Mouse (Mus musculus): ENCODE measurements around the gene Vpreb1. TPM values are rescaled to one million over a fixed set of nuclear protein-coding genes. Genes with fewer than 3 reads are reported as not detected.

Gene Vpreb1
- polyA plus RNA-seq (2014; fragmentation: Nextera tagmentation; extraction: Ambion mirVana), result 2.2 and 2.3 TPM in 2 replicates

DNA sequence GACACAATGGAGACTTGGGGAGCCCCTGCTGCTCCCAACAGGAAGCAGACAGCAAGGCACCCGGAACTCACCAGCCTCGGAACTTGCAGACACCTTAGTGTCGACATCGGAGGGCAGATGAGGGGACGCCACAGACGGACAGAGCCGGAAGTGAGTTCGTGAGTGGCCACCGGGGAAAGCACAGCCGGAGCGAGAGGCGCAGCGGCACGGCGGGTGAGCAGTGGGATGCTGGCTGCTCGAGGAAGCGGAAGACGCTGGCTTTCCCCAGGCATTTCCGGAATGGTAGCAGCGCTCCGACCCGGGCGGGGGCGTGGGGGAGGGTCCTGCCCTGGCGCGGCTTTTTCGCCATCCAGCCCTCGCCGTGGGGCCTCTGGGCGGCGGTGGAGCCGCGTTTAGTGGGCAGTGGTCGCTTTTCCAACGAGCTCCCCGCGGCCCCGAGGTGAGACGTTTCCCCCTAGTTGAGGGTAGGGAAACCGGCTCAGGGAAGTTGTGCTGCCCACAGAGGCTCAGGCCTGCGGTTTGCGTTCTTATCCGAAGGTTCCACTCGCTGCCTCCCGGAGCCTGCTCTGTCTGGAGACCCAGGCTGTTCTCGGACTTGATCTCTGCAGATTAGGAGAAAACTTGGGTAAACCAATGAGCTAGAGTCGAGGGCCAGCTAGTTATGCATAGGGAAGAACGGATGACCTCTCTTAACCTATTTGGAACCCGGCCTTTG is at the start of gene Vpreb1, which contains the start of gene Top3b:
Vpreb1 (minus strand) TSS at position 227 of the 715 bp plus-strand sequence.
Top3b (plus strand) TSS at position 120 of the 715 bp plus-strand sequence.
- Histone ChIP-seq H3K4me1 (ENCODE audit: control insufficient read depth, insufficient read depth, low read length) (peaks cover 7% of the 10 kb centered on the region; the same call in 1 of the 2 replicates), H3K36me3 (ENCODE audit: control insufficient read depth, insufficient read depth, low read length) (peaks cover 2% of the 10 kb centered on the region; the same call in 1 of the 2 replicates), H3K9me3 (replicated peaks; ENCODE audit: control insufficient read depth, low read length) (peaks cover 1% of the 10 kb centered on the region; the same call in 1 of the 2 replicates), H3K27me3 (replicated peaks; ENCODE audit: control insufficient read depth, insufficient read depth, low read length) (no peaks in the 10 kb centered on the region), H3K27ac (ENCODE audit: low read depth, low read length) (peak within 1 kb of the TSS; percentile 92), H3K4me2 (ENCODE audit: low read length) (peak within 1 kb of the TSS; percentile 62), H3K4me3 (ENCODE audit: low read depth, low read length) (peak within 1 kb of the TSS; percentile 71), H3K9ac (ENCODE audit: low read length) (peak within 1 kb of the TSS; percentile 74)
- WGBS, result under 1% methylated on average over 49 of the region's 49 CpGs
- ATAC-seq (peak; percentile 97), DNase-seq (ENCODE audit: low spot score) (peak; percentile 96)

GRCm38 (mm10) chr16:16918441-16919117 is 47.9 kb upstream of the Vpreb1 start:
- no peak for ATAC-seq
- 93% methylated on average over 7 of the region's 7 CpGs for WGBS

GRCm38 (mm10) chr16:16913440-16913839 is 42.8 kb upstream of the Vpreb1 start:
- WGBS, result 91% methylated on average over 1 of the region's 1 CpGs
- Histone ChIP-seq H3K27me3 (replicated peaks; ENCODE audit: control insufficient read depth, insufficient read depth, low read length) (no peaks in the 10 kb centered on the region), H3K36me3 (ENCODE audit: control insufficient read depth, insufficient read depth, low read length) (peaks cover 78% of the 10 kb centered on the region)

More at GRCm38 (mm10) chr16:16918441-16919117, 47.9 kb upstream of the Vpreb1 start:
- Histone ChIP-seq H3K4me1 (ENCODE audit: control insufficient read depth, insufficient read depth, low read length) (no peaks in the 10 kb centered on the region), H3K27me3 (replicated peaks; ENCODE audit: control insufficient read depth, insufficient read depth, low read length) (no peaks in the 10 kb centered on the region), H3K9me3 (replicated peaks; ENCODE audit: control insufficient read depth, low read length) (no peaks in the 10 kb centered on the region), H3K4me3 (ENCODE audit: low read depth, low read length) (no peak overlapping the region), H3K36me3 (ENCODE audit: control insufficient read depth, insufficient read depth, low read length) (peaks cover 87% of the 10 kb centered on the region), H3K4me2 (ENCODE audit: low read length) (no peak overlapping the region), H3K27ac (ENCODE audit: low read depth, low read length) (no peak overlapping the region), H3K9ac (ENCODE audit: low read length) (no peak overlapping the region)
- DNase-seq (ENCODE audit: low spot score), result no peak

GRCm38 (mm10) chr16:16911641-16912597 is 41.3 kb upstream of the Vpreb1 start:
- peak; percentile 94 for ATAC-seq
- DNase-seq (ENCODE audit: low spot score), result peak; percentile 92
- 28% methylated on average over 13 of the region's 13 CpGs for WGBS

More at GRCm38 (mm10) chr16:16913440-16913839, 42.8 kb upstream of the Vpreb1 start:
- Histone ChIP-seq H3K9me3 (replicated peaks; ENCODE audit: control insufficient read depth, low read length) (no peaks in the 10 kb centered on the region), H3K4me1 (ENCODE audit: control insufficient read depth, insufficient read depth, low read length) (no peaks in the 10 kb centered on the region), H3K27ac (ENCODE audit: low read depth, low read length) (no peak overlapping the region), H3K9ac (ENCODE audit: low read length) (no peak overlapping the region), H3K4me3 (ENCODE audit: low read depth, low read length) (no peak overlapping the region), H3K4me2 (ENCODE audit: low read length) (no peak overlapping the region)
- DNase-seq (ENCODE audit: low spot score) (no peak), ATAC-seq (no peak)

DNA sequence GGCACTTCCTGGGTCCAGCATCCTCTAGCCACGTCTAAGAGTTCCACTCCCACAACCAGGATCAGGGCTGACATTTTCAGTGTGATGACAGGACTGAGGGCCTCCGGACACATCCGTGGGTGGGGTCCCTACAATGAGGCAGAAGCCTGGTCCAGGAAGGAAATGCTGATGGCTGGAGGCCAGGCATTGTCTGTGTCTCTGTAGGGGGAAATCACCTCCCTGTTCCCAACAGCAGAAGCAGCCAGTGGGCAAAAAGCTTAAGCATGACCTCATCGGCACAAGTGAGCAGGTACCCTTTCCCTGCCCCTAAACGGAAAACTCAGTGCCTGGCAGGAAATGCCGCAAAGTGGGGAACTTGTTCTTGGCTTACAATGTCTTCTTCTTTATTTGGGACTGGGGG is 37.2 kb upstream of the Vpreb1 start:
- no peak for DNase-seq (ENCODE audit: low spot score)
- H3K27me3 ChIP-seq (replicated peaks; ENCODE audit: control insufficient read depth, insufficient read depth, low read length), result no peaks in the 10 kb centered on the region
- H3K4me1 ChIP-seq (ENCODE audit: control insufficient read depth, insufficient read depth, low read length), result no peaks in the 10 kb centered on the region
- no peaks in the 10 kb centered on the region for H3K9me3 ChIP-seq (replicated peaks; ENCODE audit: control insufficient read depth, low read length)
- peaks cover 68% of the 10 kb centered on the region for H3K36me3 ChIP-seq (ENCODE audit: control insufficient read depth, insufficient read depth, low read length)
- 86% methylated on average over 6 of the region's 6 CpGs for WGBS
- no peak overlapping the region; the same call in 1 of the 2 replicates for H3K27ac ChIP-seq (ENCODE audit: low read depth, low read length)
- no peak overlapping the region for H3K4me2 ChIP-seq (ENCODE audit: low read length)
- no peak overlapping the region for H3K9ac ChIP-seq (ENCODE audit: low read length)
- ATAC-seq, result no peak
- H3K4me3 ChIP-seq (ENCODE audit: low read depth, low read length), result no peak overlapping the region

More at GRCm38 (mm10) chr16:16911641-16912597, 41.3 kb upstream of the Vpreb1 start:
- H3K4me2 ChIP-seq (ENCODE audit: low read length), result no peak overlapping the region
- no peaks in the 10 kb centered on the region for H3K27me3 ChIP-seq (replicated peaks; ENCODE audit: control insufficient read depth, insufficient read depth, low read length)
- H3K27ac ChIP-seq (ENCODE audit: low read depth, low read length), result peak overlapping the region; percentile 68
- H3K9ac ChIP-seq (ENCODE audit: low read length), result 0 out of 2 replicates have a peak overlapping the region, but pooled peaks have one; percentile 5
- H3K9me3 ChIP-seq (replicated peaks; ENCODE audit: control insufficient read depth, low read length), result no peaks in the 10 kb centered on the region
- H3K4me3 ChIP-seq (ENCODE audit: low read depth, low read length), result no peak overlapping the region
- no peaks in the 10 kb centered on the region for H3K4me1 ChIP-seq (ENCODE audit: control insufficient read depth, insufficient read depth, low read length)
- peaks cover 71% of the 10 kb centered on the region for H3K36me3 ChIP-seq (ENCODE audit: control insufficient read depth, insufficient read depth, low read length)

- H3K4me2 ChIP-seq (ENCODE audit: low read length), result no peak overlapping the region
- no peaks in the 10 kb centered on the region for H3K4me1 ChIP-seq (ENCODE audit: control insufficient read depth, insufficient read depth, low read length)
- no peak overlapping the region for H3K27ac ChIP-seq (ENCODE audit: low read depth, low read length)
- no peak overlapping the region for H3K9ac ChIP-seq (ENCODE audit: low read length)
- no peaks in the 10 kb centered on the region for H3K9me3 ChIP-seq (replicated peaks; ENCODE audit: control insufficient read depth, low read length)
- ATAC-seq (no peak), DNase-seq (ENCODE audit: low spot score) (no peak)
- H3K27me3 ChIP-seq (replicated peaks; ENCODE audit: control insufficient read depth, insufficient read depth, low read length), result no peaks in the 10 kb centered on the region
- H3K4me3 ChIP-seq (ENCODE audit: low read depth, low read length), result no peak overlapping the region
- peaks cover 39% of the 10 kb centered on the region for H3K36me3 ChIP-seq (ENCODE audit: control insufficient read depth, insufficient read depth, low read length)
- 92% methylated on average over 5 of the region's 5 CpGs for WGBS
These were observed 32.5 kb upstream of the Vpreb1 start for GRCm38 (mm10) chr16:16903188-16903587.

GRCm38 (mm10) chr16:16902329-16902728 is 31.7 kb upstream of the Vpreb1 start:
- Histone ChIP-seq H3K4me2 (ENCODE audit: low read length) (no peak overlapping the region), H3K27me3 (replicated peaks; ENCODE audit: control insufficient read depth, insufficient read depth, low read length) (no peaks in the 10 kb centered on the region), H3K27ac (ENCODE audit: low read depth, low read length) (no peak overlapping the region), H3K9ac (ENCODE audit: low read length) (no peak overlapping the region), H3K4me1 (ENCODE audit: control insufficient read depth, insufficient read depth, low read length) (peaks cover 6% of the 10 kb centered on the region), H3K4me3 (ENCODE audit: low read depth, low read length) (no peak overlapping the region), H3K9me3 (replicated peaks; ENCODE audit: control insufficient read depth, low read length) (no peaks in the 10 kb centered on the region), H3K36me3 (ENCODE audit: control insufficient read depth, insufficient read depth, low read length) (peaks cover 33% of the 10 kb centered on the region)
- WGBS, result 87% methylated on average over 4 of the region's 4 CpGs
- no peak for DNase-seq (ENCODE audit: low spot score)
- ATAC-seq, result no peak

DNA sequence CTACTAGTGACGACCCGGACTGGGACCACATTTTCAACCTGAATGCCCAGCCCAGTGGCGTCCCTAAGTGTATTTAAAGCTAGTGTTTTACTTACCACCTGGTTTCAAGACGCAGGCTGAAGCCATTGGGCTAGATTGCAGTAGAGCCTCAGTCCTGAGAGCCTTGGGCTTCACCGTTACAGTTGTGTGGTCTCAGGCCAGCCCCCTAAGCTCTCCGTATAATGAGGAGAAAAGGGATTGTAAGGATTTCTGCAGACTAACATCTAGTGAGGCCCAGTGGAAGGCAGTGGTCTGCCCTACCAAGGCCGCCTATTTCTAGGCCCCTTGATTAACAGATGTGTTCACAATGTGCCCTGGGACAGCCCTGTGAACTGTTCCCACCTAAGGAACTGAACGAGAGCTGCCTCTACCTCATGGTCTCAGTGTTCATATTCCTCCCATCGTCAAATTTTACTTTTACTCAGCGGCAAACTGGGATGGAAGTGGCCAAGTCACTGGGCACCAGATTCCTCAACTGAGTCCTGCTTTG is 26.5 kb upstream of the Vpreb1 start:
- Histone ChIP-seq H3K4me3 (ENCODE audit: low read depth, low read length) (peak overlapping the region; percentile 52), H3K9me3 (replicated peaks; ENCODE audit: control insufficient read depth, low read length) (no peaks in the 10 kb centered on the region), H3K4me1 (ENCODE audit: control insufficient read depth, insufficient read depth, low read length) (peaks cover 8% of the 10 kb centered on the region), H3K4me2 (ENCODE audit: low read length) (peak overlapping the region; percentile 69), H3K9ac (ENCODE audit: low read length) (peak overlapping the region; percentile 77), H3K36me3 (ENCODE audit: control insufficient read depth, insufficient read depth, low read length) (peaks cover 21% of the 10 kb centered on the region), H3K27me3 (replicated peaks; ENCODE audit: control insufficient read depth, insufficient read depth, low read length) (no peaks in the 10 kb centered on the region), H3K27ac (ENCODE audit: low read depth, low read length) (peak overlapping the region; percentile 11; the same call in 1 of the 2 replicates)
- peak; percentile 5 for DNase-seq (ENCODE audit: low spot score)
- 26% methylated on average over 10 of the region's 10 CpGs for WGBS
- no peak; the same call in 1 of the 2 replicates for ATAC-seq

All from forebrain, embryonic 14.5 days (tissue).